Mouse (Mus musculus): ENCODE results near the gene Manbal. TPM values are rescaled to one million over a fixed set of nuclear protein-coding genes. Genes with fewer than 3 reads are reported as not detected.
"Not testable (repeated sequence)": the region's sequence is repeated elsewhere in the genome, so short reads cannot be mapped to it uniquely, and the experiment has no call there.

Gene Manbal
- polyA plus RNA-seq, 1 experiment from 2014 or later: 83.7 TPM

DNA sequence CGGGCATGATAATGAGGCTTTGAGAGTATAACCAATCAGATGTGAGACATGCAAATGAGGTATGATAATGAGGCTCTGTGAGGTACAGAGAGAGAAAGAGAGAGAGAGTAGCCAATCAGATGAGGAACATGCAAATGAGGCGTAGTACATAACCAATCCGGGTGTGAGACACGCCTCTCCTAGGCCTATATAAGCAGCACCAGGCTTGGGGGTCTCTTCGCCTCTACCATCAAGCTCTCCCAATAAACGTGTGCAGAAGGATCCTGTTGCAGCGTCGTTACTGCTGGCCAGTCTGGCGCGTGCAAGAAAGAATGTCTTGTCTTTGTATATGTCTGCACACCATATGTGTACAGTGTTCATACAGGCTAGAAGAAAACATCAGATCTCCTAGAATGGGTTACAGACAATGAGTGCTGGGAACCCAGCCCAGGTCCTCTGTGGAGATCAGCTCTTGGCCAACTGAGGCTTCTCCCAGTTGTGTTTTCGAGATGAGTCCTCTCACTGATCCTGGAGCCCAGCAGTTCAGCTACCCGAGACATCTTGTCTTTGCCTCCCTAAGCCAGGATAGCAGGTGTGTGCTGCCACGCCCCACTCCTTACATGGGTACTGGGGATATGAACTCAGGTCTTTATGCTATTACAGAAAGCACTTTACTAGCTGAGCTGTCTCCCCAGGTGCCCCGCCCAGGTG is 21.7 kb downstream of the Manbal start:
- H3K4me1 ChIP-seq (ENCODE audit: insufficient read depth, low read length); H3K4me2 ChIP-seq (replicated peaks; ENCODE audit: low read depth, low read length); H3K4me3 ChIP-seq (ENCODE audit: low read length); ATAC-seq (ENCODE audit: low FRiP score, low TSS enrichment); H3K9me3 ChIP-seq (ENCODE audit: low read length); H3K27ac ChIP-seq (ENCODE audit: low read length); H3K27me3 ChIP-seq (ENCODE audit: insufficient read depth, low read length); H3K9ac ChIP-seq (replicated peaks; ENCODE audit: low read length); H3K36me3 ChIP-seq (ENCODE audit: insufficient read depth, low read length): not testable (repeated sequence)
- WGBS: 96% methylated on average over 14 of the region's 14 CpGs

- Histone ChIP-seq H3K4me3 (ENCODE audit: low read length) (no peak overlapping the region), H3K9me3 (ENCODE audit: low read length) (no peaks in the 10 kb centered on the region), H3K27me3 (ENCODE audit: insufficient read depth, low read length) (no peaks in the 10 kb centered on the region), H3K4me1 (ENCODE audit: insufficient read depth, low read length) (no peaks in the 10 kb centered on the region), H3K9ac (replicated peaks; ENCODE audit: low read length) (no peak overlapping the region), H3K36me3 (ENCODE audit: insufficient read depth, low read length) (0 out of 2 replicates have a peak, but pooled peaks cover 5% of the 10 kb centered on the region), H3K4me2 (replicated peaks; ENCODE audit: low read depth, low read length) (no peak overlapping the region), H3K27ac (ENCODE audit: low read length) (no peak overlapping the region)
- no peak for ATAC-seq (ENCODE audit: low FRiP score, low TSS enrichment)
- 83% methylated on average over 7 of the region's 7 CpGs for WGBS
Measured at GRCm38 (mm10) chr2:157389591-157389921, 22.2 kb downstream of the Manbal start.

DNA sequence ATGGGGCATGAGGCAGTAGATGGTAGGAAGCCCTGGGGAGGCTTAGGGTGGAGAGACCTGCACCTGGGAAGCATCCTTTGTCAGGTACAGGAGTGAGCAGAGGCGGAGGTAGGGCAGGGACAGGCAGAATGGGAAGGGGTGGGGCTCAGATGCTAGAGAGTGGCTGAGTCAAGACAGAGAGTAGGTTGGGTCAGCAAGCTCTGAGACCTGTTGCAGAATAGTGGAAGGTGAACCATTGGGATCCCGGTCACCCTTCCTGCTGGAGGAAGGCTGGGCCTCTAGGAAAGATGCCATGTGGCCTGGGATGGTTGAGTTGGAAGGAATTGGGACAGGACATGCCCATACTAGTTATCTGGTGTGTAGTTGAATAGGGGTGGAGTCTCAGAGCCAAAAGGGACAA is 24.9 kb downstream of the Manbal start:
- Histone ChIP-seq H3K36me3 (ENCODE audit: insufficient read depth, low read length) (peaks cover 17% of the 10 kb centered on the region; the same call in 1 of the 2 replicates), H3K27me3 (ENCODE audit: insufficient read depth, low read length) (no peaks in the 10 kb centered on the region), H3K4me1 (ENCODE audit: insufficient read depth, low read length) (no peaks in the 10 kb centered on the region), H3K4me2 (replicated peaks; ENCODE audit: low read depth, low read length) (no peak overlapping the region), H3K4me3 (ENCODE audit: low read length) (no peak overlapping the region), H3K27ac (ENCODE audit: low read length) (no peak overlapping the region), H3K9ac (replicated peaks; ENCODE audit: low read length) (no peak overlapping the region), H3K9me3 (ENCODE audit: low read length) (no peaks in the 10 kb centered on the region)
- no peak for ATAC-seq (ENCODE audit: low FRiP score, low TSS enrichment)
- WGBS: 97% methylated on average over 2 of the region's 2 CpGs

DNA sequence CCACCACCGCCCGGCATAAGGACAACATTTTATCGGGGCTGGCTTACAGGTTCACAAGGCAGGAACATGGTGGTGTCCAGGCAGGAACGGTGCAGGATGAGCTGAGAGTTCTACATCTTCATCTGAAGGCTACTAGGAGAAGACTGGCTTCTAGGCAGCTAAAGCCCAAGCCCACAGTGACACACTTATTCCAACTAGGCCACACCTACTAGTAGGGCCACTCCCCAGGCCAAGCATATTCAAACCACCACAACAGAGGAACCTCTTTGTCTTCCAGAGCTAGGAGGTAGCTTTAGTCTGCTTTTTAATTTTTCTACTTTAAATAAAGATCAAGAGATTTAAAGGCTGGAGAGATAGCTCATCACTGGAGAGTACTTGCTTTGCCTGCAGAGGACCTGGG is 26.2 kb downstream of the Manbal start:
- Histone ChIP-seq H3K4me1 (ENCODE audit: insufficient read depth, low read length) (no peaks in the 10 kb centered on the region), H3K27me3 (ENCODE audit: insufficient read depth, low read length) (no peaks in the 10 kb centered on the region), H3K9me3 (ENCODE audit: low read length) (peaks cover 6% of the 10 kb centered on the region), H3K9ac (replicated peaks; ENCODE audit: low read length) (no peak overlapping the region), H3K4me3 (ENCODE audit: low read length) (no peak overlapping the region), H3K4me2 (replicated peaks; ENCODE audit: low read depth, low read length) (no peak overlapping the region), H3K27ac (ENCODE audit: low read length) (no peak overlapping the region), H3K36me3 (ENCODE audit: insufficient read depth, low read length) (peaks cover 22% of the 10 kb centered on the region)
- 93% methylated on average over 4 of the region's 4 CpGs for WGBS
- ATAC-seq (ENCODE audit: low FRiP score, low TSS enrichment): no peak

- Histone ChIP-seq H3K27me3 (ENCODE audit: insufficient read depth, low read length) (no peaks in the 10 kb centered on the region), H3K4me2 (replicated peaks; ENCODE audit: low read depth, low read length) (no peak overlapping the region), H3K36me3 (ENCODE audit: insufficient read depth, low read length) (peaks cover 23% of the 10 kb centered on the region), H3K27ac (ENCODE audit: low read length) (no peak overlapping the region), H3K4me3 (ENCODE audit: low read length) (no peak overlapping the region), H3K9ac (replicated peaks; ENCODE audit: low read length) (no peak overlapping the region), H3K4me1 (ENCODE audit: insufficient read depth, low read length) (no peaks in the 10 kb centered on the region), H3K9me3 (ENCODE audit: low read length) (peaks cover 7% of the 10 kb centered on the region)
- 78% methylated on average over 6 of the region's 6 CpGs for WGBS
- no peak for ATAC-seq (ENCODE audit: low FRiP score, low TSS enrichment)
Measured at GRCm38 (mm10) chr2:157394868-157395267, 27.5 kb downstream of the Manbal start.

- Histone ChIP-seq H3K4me2 (replicated peaks; ENCODE audit: low read depth, low read length) (no peak overlapping the region), H3K27me3 (ENCODE audit: insufficient read depth, low read length) (no peaks in the 10 kb centered on the region), H3K9ac (replicated peaks; ENCODE audit: low read length) (no peak overlapping the region), H3K9me3 (ENCODE audit: low read length) (peaks cover 7% of the 10 kb centered on the region), H3K36me3 (ENCODE audit: insufficient read depth, low read length) (peaks cover 23% of the 10 kb centered on the region), H3K4me1 (ENCODE audit: insufficient read depth, low read length) (no peaks in the 10 kb centered on the region), H3K27ac (ENCODE audit: low read length) (no peak overlapping the region), H3K4me3 (ENCODE audit: low read length) (no peak overlapping the region)
- ATAC-seq (ENCODE audit: low FRiP score, low TSS enrichment): no peak
- WGBS: 70% methylated on average over 5 of the region's 5 CpGs
Measured at GRCm38 (mm10) chr2:157395371-157395770, 28.0 kb downstream of the Manbal start.

DNA sequence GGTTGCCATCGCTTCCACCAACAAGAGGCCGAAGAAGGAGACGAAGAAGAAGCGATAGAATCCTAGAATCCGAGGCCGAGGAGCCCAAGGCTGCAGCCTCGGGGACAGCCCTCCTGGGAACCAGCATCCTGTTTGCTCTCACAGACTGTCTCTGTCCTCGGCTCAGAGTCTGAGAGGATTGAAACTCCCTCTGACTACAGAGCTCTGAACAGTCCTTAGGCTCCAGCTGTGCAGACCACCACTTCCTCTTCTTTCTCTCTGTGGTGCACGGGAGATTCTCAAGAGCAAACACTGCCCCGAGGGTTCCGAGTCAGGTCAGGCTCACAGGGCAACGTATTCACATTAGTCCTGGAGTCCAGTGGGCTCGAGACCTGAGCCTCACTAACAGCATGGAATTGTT is 28.6 kb downstream of the Manbal start:
- H3K4me3 ChIP-seq (ENCODE audit: low read length): no peak overlapping the region
- peaks cover 7% of the 10 kb centered on the region for H3K9me3 ChIP-seq (ENCODE audit: low read length)
- H3K27ac ChIP-seq (ENCODE audit: low read length): no peak overlapping the region
- H3K9ac ChIP-seq (replicated peaks; ENCODE audit: low read length): no peak overlapping the region
- 48% methylated on average over 13 of the region's 13 CpGs for WGBS
- H3K4me1 ChIP-seq (ENCODE audit: insufficient read depth, low read length): no peaks in the 10 kb centered on the region
- H3K27me3 ChIP-seq (ENCODE audit: insufficient read depth, low read length): no peaks in the 10 kb centered on the region
- no peak overlapping the region for H3K4me2 ChIP-seq (replicated peaks; ENCODE audit: low read depth, low read length)
- no peak for ATAC-seq (ENCODE audit: low FRiP score, low TSS enrichment)
- H3K36me3 ChIP-seq (ENCODE audit: insufficient read depth, low read length): peaks cover 23% of the 10 kb centered on the region

DNA sequence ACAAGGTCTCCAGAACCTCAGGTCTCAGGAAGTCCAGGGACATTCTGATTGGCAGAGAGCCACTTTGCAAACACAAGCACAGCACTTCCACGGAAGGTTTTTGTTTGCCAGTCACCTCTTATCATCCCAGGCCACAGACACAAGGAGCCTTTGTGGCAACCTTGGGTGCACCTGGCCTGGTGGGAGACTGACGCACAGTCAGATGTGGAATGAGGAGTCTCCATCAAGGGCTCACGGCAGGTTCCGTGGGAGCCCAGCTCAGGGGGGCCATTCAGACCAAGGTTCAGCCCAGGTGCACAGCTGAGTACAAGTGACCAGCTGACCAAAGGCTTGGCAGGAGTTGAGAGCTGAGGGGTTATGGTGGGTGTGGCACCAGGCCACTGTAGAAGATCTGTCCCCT is 30.0 kb downstream of the Manbal start:
- Histone ChIP-seq H3K4me1 (ENCODE audit: insufficient read depth, low read length) (no peaks in the 10 kb centered on the region), H3K9ac (replicated peaks; ENCODE audit: low read length) (no peak overlapping the region), H3K4me2 (replicated peaks; ENCODE audit: low read depth, low read length) (no peak overlapping the region), H3K27me3 (ENCODE audit: insufficient read depth, low read length) (no peaks in the 10 kb centered on the region), H3K27ac (ENCODE audit: low read length) (no peak overlapping the region), H3K4me3 (ENCODE audit: low read length) (no peak overlapping the region), H3K9me3 (ENCODE audit: low read length) (peaks cover 7% of the 10 kb centered on the region), H3K36me3 (ENCODE audit: insufficient read depth, low read length) (peaks cover 20% of the 10 kb centered on the region)
- 85% methylated on average over 4 of the region's 4 CpGs for WGBS
- ATAC-seq (ENCODE audit: low FRiP score, low TSS enrichment): no peak

DNA sequence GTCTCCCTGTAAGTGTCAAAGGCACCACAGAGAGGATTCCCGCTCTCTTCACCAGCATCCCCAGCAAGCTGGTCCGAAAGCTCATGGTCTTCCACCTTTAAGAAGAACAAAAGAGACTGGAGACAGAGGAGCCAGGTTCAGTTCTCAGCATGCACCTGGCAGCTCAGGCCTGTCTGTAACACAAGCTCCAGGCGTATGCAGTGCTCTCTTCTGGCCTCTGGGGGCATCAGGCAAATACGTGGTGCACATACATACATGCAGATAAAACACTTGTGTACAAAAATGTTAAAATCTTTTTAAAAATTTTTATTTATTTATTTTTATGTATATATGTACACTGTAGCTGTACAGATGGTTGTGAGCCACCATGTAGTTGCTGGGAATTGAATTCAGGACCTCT is 31.1 kb downstream of the Manbal start:
- 98% methylated on average over 4 of the region's 4 CpGs for WGBS
- peaks cover 7% of the 10 kb centered on the region for H3K9me3 ChIP-seq (ENCODE audit: low read length)

GRCm38 (mm10) chr2:157399797-157400196 is 32.4 kb downstream of the Manbal start:
- Histone ChIP-seq H3K4me1 (ENCODE audit: insufficient read depth, low read length) (no peaks in the 10 kb centered on the region), H3K36me3 (ENCODE audit: insufficient read depth, low read length) (peaks cover 20% of the 10 kb centered on the region), H3K4me2 (replicated peaks; ENCODE audit: low read depth, low read length) (no peak overlapping the region), H3K4me3 (ENCODE audit: low read length) (no peak overlapping the region), H3K27ac (ENCODE audit: low read length) (no peak overlapping the region), H3K9ac (replicated peaks; ENCODE audit: low read length) (no peak overlapping the region), H3K27me3 (ENCODE audit: insufficient read depth, low read length) (no peaks in the 10 kb centered on the region), H3K9me3 (ENCODE audit: low read length) (peaks cover 7% of the 10 kb centered on the region)
- ATAC-seq (ENCODE audit: low FRiP score, low TSS enrichment): no peak
- 83% methylated on average over 10 of the region's 10 CpGs for WGBS

More for the DNA sequence above, 31.1 kb downstream of the Manbal start:
- Histone ChIP-seq H3K27ac (ENCODE audit: low read length) (no peak overlapping the region), H3K4me3 (ENCODE audit: low read length) (no peak overlapping the region), H3K9ac (replicated peaks; ENCODE audit: low read length) (no peak overlapping the region), H3K4me1 (ENCODE audit: insufficient read depth, low read length) (no peaks in the 10 kb centered on the region), H3K36me3 (ENCODE audit: insufficient read depth, low read length) (peaks cover 20% of the 10 kb centered on the region), H3K4me2 (replicated peaks; ENCODE audit: low read depth, low read length) (no peak overlapping the region), H3K27me3 (ENCODE audit: insufficient read depth, low read length) (no peaks in the 10 kb centered on the region)
- ATAC-seq (ENCODE audit: low FRiP score, low TSS enrichment): no peak
